Mouse (Mus musculus) neural tube, embryonic 14.5 days (tissue): ENCODE results near the gene a. TPM values are rescaled to one million over a fixed set of nuclear protein-coding genes. Genes with fewer than 3 reads are reported as not detected.

Source experiments
- ATAC-seq: fragments of 200-750 bp; cut with Nextera tagmentation; 2 replicates; pipeline ENCODE4 v1.8.0; 2017; ENCODE audit warnings: low read depth, mild to moderate bottlenecking, moderate TSS enrichment, moderate library complexity
- H3K27ac ChIP-seq: fragments of 300-500 bp; sonication (generic); 2 replicates; pipeline ENCODE4 v1.5.1; 2014; ENCODE audit warnings: low read depth, mild to moderate bottlenecking, control low read depth, low read length, moderate library complexity, mixed read lengths
- H3K27me3 ChIP-seq: fragments of 300-500 bp; sonication (generic); 2 replicates; pipeline ENCODE4 v1.6.1; 2014; ENCODE audit warnings: low read length; ENCODE audit not compliant: control insufficient read depth, insufficient read depth
- H3K36me3 ChIP-seq: fragments of 300-500 bp; sonication (generic); 2 replicates; pipeline ENCODE4 v1.6.1; 2014; ENCODE audit warnings: low read length, mixed read lengths; ENCODE audit not compliant: control insufficient read depth, insufficient read depth
- H3K4me1 ChIP-seq: fragments of 300-500 bp; sonication (generic); 2 replicates; pipeline ENCODE4 v1.6.1; 2014; ENCODE audit warnings: low read length; ENCODE audit not compliant: control insufficient read depth, insufficient read depth
- H3K4me2 ChIP-seq: fragments of 300-500 bp; sonication (generic); 2 replicates; pipeline ENCODE4 v1.6.1; 2014; ENCODE audit warnings: mild to moderate bottlenecking, low read depth, low read length, control low read depth
- H3K4me3 ChIP-seq: fragments of 300-500 bp; sonication (generic); 2 replicates; pipeline ENCODE4 v1.5.1; 2014; ENCODE audit warnings: low read depth, low read length, control low read depth, mixed read lengths
- H3K9ac ChIP-seq: fragments of 300-500 bp; sonication (generic); replicated peaks from 2 replicates; pipeline ENCODE4 v1.6.1; 2014; ENCODE audit warnings: low read depth, mild to moderate bottlenecking, control low read depth, low read length, mixed read lengths
- H3K9me3 ChIP-seq: fragments of 300-500 bp; sonication (generic); 2 replicates; pipeline ENCODE4 v1.6.1; 2016; ENCODE audit warnings: low read length; ENCODE audit not compliant: control insufficient read depth
- WGBS: fragments of 180-500 bp; shearing (Covaris S2); extraction: QIAGEN DNeasy Blood & Tissue Kit; methylation state at CpG from one replicate; pipeline ENCODE4 v1.1.7; 2014; 5-methylcytosine and 5-hydroxymethylcytosine counted together
- polyA plus RNA-seq: library from polyadenylated mRNA; unstranded; fragments of >200 nt; fragmentation: Nextera tagmentation; extraction: Ambion mirVana; gene quantifications from 2 replicates; pipeline ENCODE4 v1.2.1, GENCODE M21; 2014

Gene a
- polyA plus RNA-seq, 1 experiment from 2014 or later: not detected

- ATAC-seq: no peak
Observed at GRCm38 (mm10) chr2:154757691-154758090, 33.5 kb upstream of the a start.

GRCm38 (mm10) chr2:154758454-154758853 is 32.7 kb upstream of the a start:
- 87% methylated on average over 1 of the region's 1 CpGs for WGBS
- no peak overlapping the region for H3K4me2 ChIP-seq
- no peaks in the 10 kb centered on the region for H3K9me3 ChIP-seq
- ATAC-seq: no peak
- no peaks in the 10 kb centered on the region for H3K27me3 ChIP-seq
- no peak overlapping the region for H3K9ac ChIP-seq
- H3K4me1 ChIP-seq: no peaks in the 10 kb centered on the region
- no peak overlapping the region for H3K4me3 ChIP-seq
- H3K36me3 ChIP-seq: no peaks in the 10 kb centered on the region
- H3K27ac ChIP-seq: no peak overlapping the region

More at GRCm38 (mm10) chr2:154757691-154758090, 33.5 kb upstream of the a start:
- Histone ChIP-seq H3K4me2 (no peak overlapping the region), H3K4me1 (no peaks in the 10 kb centered on the region), H3K27ac (no peak overlapping the region), H3K9me3 (no peaks in the 10 kb centered on the region), H3K4me3 (no peak overlapping the region), H3K9ac (no peak overlapping the region), H3K27me3 (no peaks in the 10 kb centered on the region), H3K36me3 (no peaks in the 10 kb centered on the region)
- WGBS: 52% methylated on average over 5 of the region's 5 CpGs

GRCm38 (mm10) chr2:154763226-154763625 is 28.0 kb upstream of the a start:
- no peak overlapping the region for H3K9ac ChIP-seq
- no peaks in the 10 kb centered on the region for H3K9me3 ChIP-seq
- no peaks in the 10 kb centered on the region for H3K27me3 ChIP-seq
- H3K4me2 ChIP-seq: no peak overlapping the region
- H3K36me3 ChIP-seq: no peaks in the 10 kb centered on the region
- 76% methylated on average over 3 of the region's 3 CpGs for WGBS
- no peak for ATAC-seq
- no peak overlapping the region for H3K27ac ChIP-seq
- H3K4me1 ChIP-seq: no peaks in the 10 kb centered on the region
- no peak overlapping the region for H3K4me3 ChIP-seq

- WGBS: 88% methylated on average over 9 of the region's 9 CpGs
- no peak overlapping the region for H3K9ac ChIP-seq
- H3K4me2 ChIP-seq: no peak overlapping the region
- no peaks in the 10 kb centered on the region for H3K9me3 ChIP-seq
- H3K36me3 ChIP-seq: no peaks in the 10 kb centered on the region
- no peaks in the 10 kb centered on the region for H3K4me1 ChIP-seq
- H3K27ac ChIP-seq: no peak overlapping the region
- no peak for ATAC-seq
- no peaks in the 10 kb centered on the region for H3K27me3 ChIP-seq
- no peak overlapping the region for H3K4me3 ChIP-seq
Observed at GRCm38 (mm10) chr2:154764828-154765497, 26.2 kb upstream of the a start.

- Histone ChIP-seq H3K4me1 (no peaks in the 10 kb centered on the region), H3K9me3 (no peaks in the 10 kb centered on the region), H3K9ac (no peak overlapping the region), H3K4me2 (no peak overlapping the region), H3K4me3 (no peak overlapping the region), H3K27me3 (no peaks in the 10 kb centered on the region), H3K27ac (no peak overlapping the region), H3K36me3 (no peaks in the 10 kb centered on the region)
- no peak for ATAC-seq
- WGBS: 72% methylated on average over 8 of the region's 8 CpGs
Observed at GRCm38 (mm10) chr2:154765554-154766008, 25.6 kb upstream of the a start.

- H3K27me3 ChIP-seq: no peaks in the 10 kb centered on the region
- ATAC-seq: no peak
- no peak overlapping the region for H3K9ac ChIP-seq
- no peak overlapping the region for H3K4me3 ChIP-seq
- no peaks in the 10 kb centered on the region for H3K4me1 ChIP-seq
- H3K27ac ChIP-seq: no peak overlapping the region
- no peaks in the 10 kb centered on the region for H3K9me3 ChIP-seq
- WGBS: 91% methylated on average over 6 of the region's 6 CpGs
- no peaks in the 10 kb centered on the region for H3K36me3 ChIP-seq
- H3K4me2 ChIP-seq: no peak overlapping the region
Observed at GRCm38 (mm10) chr2:154767051-154767450, 24.2 kb upstream of the a start.

- no peaks in the 10 kb centered on the region for H3K9me3 ChIP-seq
- no peak within 1 kb of the TSS for H3K9ac ChIP-seq
- ATAC-seq: no peak
- H3K4me2 ChIP-seq: no peak within 1 kb of the TSS
- no peak within 1 kb of the TSS for H3K4me3 ChIP-seq
- H3K4me1 ChIP-seq: no peaks in the 10 kb centered on the region
- no peaks in the 10 kb centered on the region for H3K27me3 ChIP-seq
- no peaks in the 10 kb centered on the region for H3K36me3 ChIP-seq
- H3K27ac ChIP-seq: no peak within 1 kb of the TSS
Observed at GRCm38 (mm10) chr2:154769930-154770329, 21.3 kb upstream of the a start, which contains the start of gene Gm14214. Gene Gm14214 (minus strand): TSS chr2:154770030.

- Histone ChIP-seq H3K27ac (no peak overlapping the region), H3K9ac (no peak overlapping the region), H3K4me2 (no peak overlapping the region), H3K36me3 (no peaks in the 10 kb centered on the region), H3K4me3 (no peak overlapping the region), H3K27me3 (no peaks in the 10 kb centered on the region), H3K4me1 (no peaks in the 10 kb centered on the region), H3K9me3 (no peaks in the 10 kb centered on the region)
- WGBS: 69% methylated on average over 8 of the region's 8 CpGs
- ATAC-seq: no peak
Observed at GRCm38 (mm10) chr2:154771604-154772003, 19.6 kb upstream of the a start.

GRCm38 (mm10) chr2:154774032-154774431 is 17.2 kb upstream of the a start:
- ATAC-seq: no peak
- H3K4me2 ChIP-seq: no peak overlapping the region
- 93% methylated on average over 1 of the region's 1 CpGs for WGBS

More at GRCm38 (mm10) chr2:154774032-154774431, 17.2 kb upstream of the a start:
- no peaks in the 10 kb centered on the region for H3K27me3 ChIP-seq
- no peaks in the 10 kb centered on the region for H3K36me3 ChIP-seq
- no peaks in the 10 kb centered on the region for H3K9me3 ChIP-seq
- H3K27ac ChIP-seq: no peak overlapping the region
- H3K4me3 ChIP-seq: no peak overlapping the region
- H3K9ac ChIP-seq: no peak overlapping the region
- no peaks in the 10 kb centered on the region for H3K4me1 ChIP-seq
